Mouse (Mus musculus) kidney, postnatal 10 days (tissue): ENCODE results near the gene Dcpp1.

Source experiments
- DNase-seq: peaks from one replicate; pipeline ENCODE4 v3.0.0; 2021; ENCODE audit warnings: mixed read lengths

Gene Dcpp1

DNA sequence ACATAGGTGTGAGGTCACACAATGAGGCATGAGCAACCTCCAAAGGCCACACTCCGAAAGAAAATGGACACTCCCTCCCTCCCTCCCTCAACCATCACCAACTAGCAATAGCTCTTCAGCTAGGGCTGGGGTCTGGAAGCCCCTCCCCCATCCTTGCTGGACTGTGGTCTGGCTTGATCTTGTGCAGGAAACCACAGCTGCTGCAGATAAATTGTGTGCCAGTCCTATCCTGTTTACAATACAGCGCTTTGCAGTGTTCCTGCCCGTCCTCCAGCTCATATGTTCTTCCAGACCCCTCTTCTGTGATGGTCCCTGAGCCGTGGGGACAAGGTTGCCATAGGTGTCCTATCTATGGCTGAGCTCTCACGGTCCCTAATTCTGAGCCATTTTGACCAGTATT lies 50.5 kb downstream of the Dcpp1 start:
- no peak for DNase-seq
